Mouse (Mus musculus) left cerebral cortex, postnatal 10 days (tissue): Measurements from ENCODE around the gene Ttll1. TPM values are rescaled to one million over a fixed set of nuclear protein-coding genes. Genes with fewer than 3 reads are reported as not detected.

Source experiments
- DNase-seq, 2 experiments: peaks; one replicate each; pipeline ENCODE4 v3.0.0; 2021 to 2022; ENCODE audit warnings: low spot score in 2 of 2, mixed read lengths in 1 of 2; ENCODE audit errors: extremely low spot score in 1 of 2
- intact Hi-C: fragments of 180-260 bp; cut with DNase I; formaldehyde crosslinking; loops from one replicate; pipeline ENCODE4 v1.15.1; 2025
- microRNA-seq: library from miRNA; unstranded; fragments of <30 nt; microRNA quantifications from one replicate; pipeline ENCODE4 v1.2.0, GENCODE M21; 2022
- total RNA-seq, 2 experiments: library from RNA; stranded (reverse); gene quantifications; 2 replicates each; pipeline ENCODE4 v1.2.3; 2021

Gene Ttll1
- total RNA-seq, 2 experiments from 2014 or later = 57.7 to 61.2 TPM

DNA sequence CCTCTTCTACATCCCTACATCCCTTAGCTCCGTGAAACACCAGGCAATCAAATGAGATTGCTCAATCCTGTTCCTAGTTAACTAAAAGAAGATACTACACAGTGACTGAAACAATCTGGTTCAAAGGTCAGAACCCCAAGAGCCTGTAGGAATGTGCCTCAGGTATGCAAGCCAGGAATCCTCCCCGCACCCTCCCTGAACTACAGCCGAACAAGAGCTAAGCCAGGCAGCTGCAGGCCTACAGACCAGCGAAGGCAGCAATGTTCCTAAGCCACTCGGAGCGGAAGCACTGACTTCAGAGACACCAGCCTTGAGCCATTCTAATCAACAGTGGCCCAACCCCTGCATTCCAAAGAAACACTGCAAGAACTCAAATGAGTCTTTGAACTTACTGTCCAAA, 66.3 kb downstream of the Ttll1 start:
- intact Hi-C loops = no loop called here
- no peak for DNase-seq

- DNase-seq = no peak
- intact Hi-C loops = no loop called here
These were observed 68.1 kb downstream of the Ttll1 start for GRCm38 (mm10) chr15:83442495-83443037.

GRCm38 (mm10) chr15:83440726-83441125, 70.0 kb downstream of the Ttll1 start:
- DNase-seq = no peak
- intact Hi-C loops = no loop called here

- intact Hi-C loops = no loop called here
- DNase-seq = no peak
These were observed 74.2 kb downstream of the Ttll1 start for GRCm38 (mm10) chr15:83436541-83436940.

DNA sequence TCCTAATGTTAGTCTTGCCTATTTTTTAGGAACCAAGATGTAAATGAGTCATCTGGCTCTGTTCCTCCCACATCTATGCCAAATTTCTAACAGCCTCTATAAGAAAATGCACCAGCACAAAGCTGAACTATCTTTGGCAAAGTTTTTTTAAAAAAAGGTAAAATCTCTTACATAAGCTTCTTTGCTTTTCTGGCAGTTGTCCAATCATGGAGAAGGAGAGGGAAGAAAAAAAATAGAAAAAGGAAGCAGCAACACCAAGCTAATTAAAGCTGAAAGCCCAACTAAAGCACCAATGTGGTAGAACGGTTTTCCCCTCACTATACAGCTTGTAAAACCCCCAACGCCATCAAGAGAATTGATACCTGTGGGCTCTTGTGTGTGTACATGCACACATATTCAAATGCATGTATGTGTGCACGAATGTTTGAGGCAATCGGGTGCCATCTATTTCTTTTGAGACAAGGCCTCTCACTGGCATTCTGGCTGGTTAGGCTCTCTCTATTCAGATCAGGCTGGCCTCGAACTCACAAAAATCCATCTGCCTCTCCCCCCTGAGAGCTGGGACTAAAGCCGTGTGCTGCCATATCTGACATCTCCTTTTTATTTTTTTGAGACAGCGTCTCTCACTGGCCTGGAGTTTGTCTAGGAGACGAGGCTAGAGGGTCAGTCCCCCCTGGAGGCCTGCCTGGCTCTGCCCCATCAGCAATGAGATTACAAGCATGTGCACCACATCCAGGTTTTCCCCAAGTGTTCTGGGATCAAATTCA, 75.2 kb downstream of the Ttll1 start:
- intact Hi-C loops = no loop called here
- peak in 1 of 2 experiments; percentile 55 for DNase-seq

GRCm38 (mm10) chr15:83434692-83435091, 76.0 kb downstream of the Ttll1 start:
- intact Hi-C loops = no loop called here

More at GRCm38 (mm10) chr15:83434692-83435091, 76.0 kb downstream of the Ttll1 start:
- DNase-seq = no peak

Small RNA genes lying within 50 kb of the gene (microRNA-seq; reads per million reads assigned to microRNA genes)
- gene Gm24575 = not detected

Other genes with a start within 250 kb of the Ttll1 start
- gene Arfgap3, start 160.6 kb downstream of the Ttll1 start, total RNA-seq = 10 to 100 TPM; 20.1 to 23.4 TPM
- 10 to 100 TPM; 47.5 to 48.6 TPM for gene Pacsin2, start 46.3 kb downstream of the Ttll1 start, total RNA-seq
- gene Bik, start 16.0 kb upstream of the Ttll1 start, total RNA-seq = not detected
- gene Tspo, start 52.7 kb upstream of the Ttll1 start, total RNA-seq = 1 to 10 TPM; 2.6 to 2.9 TPM
- 10 to 100 TPM; 33.8 to 38.3 TPM for gene Mcat, start 52.9 kb upstream of the Ttll1 start, total RNA-seq
- 10 to 100 TPM; 19.1 to 19.2 TPM for gene Ttll12, start 84.3 kb upstream of the Ttll1 start, total RNA-seq
- gene Scube1, start 214.1 kb upstream of the Ttll1 start, total RNA-seq = 10 to 100 TPM; 38.2 to 39.3 TPM